Mouse (Mus musculus): ENCODE data around the gene Pde8b.

DNA sequence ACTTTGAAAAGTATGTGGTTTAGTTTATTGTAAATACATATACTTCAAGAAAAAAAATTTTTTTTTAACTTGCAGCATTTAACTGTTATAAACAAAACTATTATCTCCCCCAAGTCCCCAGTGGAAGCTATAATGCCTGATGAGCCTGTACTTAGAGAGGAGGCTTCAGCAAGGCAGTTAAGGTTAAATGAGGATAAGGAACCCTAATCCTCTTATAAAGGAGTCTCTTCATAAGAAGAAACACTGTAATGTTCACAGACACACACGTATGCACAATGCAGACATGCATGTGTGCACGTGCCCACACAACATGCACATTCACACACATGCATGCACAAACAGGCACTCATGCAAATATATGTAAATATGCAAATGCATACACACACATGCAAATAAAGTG, 12.6 kb downstream of the Pde8b start:
- no peak for TF ChIP-seq CTCF (IDR thresholded peaks at IDR 0.05; ENCODE audit: control insufficient read depth, insufficient read depth, insufficient read length)
- TF ChIP-seq MYOD1 (IDR thresholded peaks at IDR 0.05; ENCODE audit: control insufficient read depth, insufficient read length, low read depth), result no peak

Measured in C2C12 (cell line).